Mouse (Mus musculus) pancreas, adult 10 weeks (tissue): ENCODE measurements around the gene Lce1c. TPM values are rescaled to one million over a fixed set of nuclear protein-coding genes. Genes with fewer than 3 reads are reported as not detected.

Experiments
- polyA plus RNA-seq: library from polyadenylated mRNA; stranded (reverse); fragments of 350-450 nt; fragmentation: Illumina TruSeq; extraction: RNeasy Lipid Tissue Mini Kit (QIAGEN cat#74804); gene quantifications from one replicate; pipeline ENCODE4 v1.2.3, GENCODE M21; 2015; ENCODE audit warnings: low read depth, low replicate concordance; ENCODE audit not compliant: insufficient read depth

Lce1c gene
- polyA plus RNA-seq = not detected

GRCm38 (mm10) chr3:92678947-92679346 is at the start of gene Lce1c:
Lce1c (plus strand) TSS chr3:92679247.

GRCm38 (mm10) chr3:92648207-92648606 is 30.8 kb upstream of the Lce1c start, which contains the start of gene Lce1a1:
Lce1a1 (minus strand) TSS chr3:92648307.

GRCm38 (mm10) chr3:92656826-92657225 is 22.2 kb upstream of the Lce1c start, which contains the start of gene Lce1b:
Lce1b (minus strand) TSS chr3:92656926.

GRCm38 (mm10) chr3:92670215-92670614 is 8.8 kb upstream of the Lce1c start, which contains the start of gene Lce1a2:
Lce1a2 (minus strand) TSS chr3:92670315.

GRCm38 (mm10) chr3:92687110-92687509 is 8.1 kb downstream of the Lce1c start, which contains the start of gene Lce1d:
Lce1d (minus strand) TSS chr3:92687210.

GRCm38 (mm10) chr3:92708974-92709373 is 29.9 kb downstream of the Lce1c start, which contains the start of gene Lce1e:
Lce1e (minus strand) TSS chr3:92709074.

GRCm38 (mm10) chr3:92720250-92720649 is 41.2 kb downstream of the Lce1c start, which contains the start of gene Lce1f:
Lce1f (minus strand) TSS chr3:92720350.

Other genes starting within 250 kb of the Lce1c start
- gene Gm9774, start 249.8 kb upstream of the Lce1c start, polyA plus RNA-seq = not detected
- not detected for gene Sprr2k, start 246.7 kb upstream of the Lce1c start, polyA plus RNA-seq
- not detected for gene Sprr1b, start 240.5 kb upstream of the Lce1c start, polyA plus RNA-seq
- gene Sprr3, start 220.5 kb upstream of the Lce1c start, polyA plus RNA-seq = not detected
- gene Sprr1a, start 193.4 kb upstream of the Lce1c start, polyA plus RNA-seq = not detected
- not detected for gene Sprr4, start 178.8 kb upstream of the Lce1c start, polyA plus RNA-seq
- not detected for gene 2310046K23Rik, start 144.7 kb upstream of the Lce1c start, polyA plus RNA-seq
- gene Ivl, start 105.5 kb upstream of the Lce1c start, polyA plus RNA-seq = not detected
- gene Smcp, start 90.2 kb upstream of the Lce1c start, polyA plus RNA-seq = not detected
- gene 2210017I01Rik, start 71.8 kb upstream of the Lce1c start, polyA plus RNA-seq = not detected
- gene Lce6a, start 57.6 kb upstream of the Lce1c start, polyA plus RNA-seq = not detected
- gene Lce1a1, start 30.9 kb upstream of the Lce1c start, polyA plus RNA-seq = not detected
- gene Lce1b, start 22.3 kb upstream of the Lce1c start, polyA plus RNA-seq = not detected
- gene Lce1a2, start 8.9 kb upstream of the Lce1c start, polyA plus RNA-seq = not detected
- gene Lce1d, start 8.0 kb downstream of the Lce1c start, polyA plus RNA-seq = not detected
- not detected for gene Lce1e, start 29.8 kb downstream of the Lce1c start, polyA plus RNA-seq
- gene Lce1f, start 41.1 kb downstream of the Lce1c start, polyA plus RNA-seq = not detected
- not detected for gene Gm38119, start 59.8 kb downstream of the Lce1c start, polyA plus RNA-seq
- not detected for gene Lce1g, start 73.1 kb downstream of the Lce1c start, polyA plus RNA-seq
- not detected for gene Lce1h, start 85.8 kb downstream of the Lce1c start, polyA plus RNA-seq
- not detected for gene Lce1i, start 99.7 kb downstream of the Lce1c start, polyA plus RNA-seq
- not detected for gene Lce1j, start 111.3 kb downstream of the Lce1c start, polyA plus RNA-seq
- not detected for gene Lce1k, start 128.6 kb downstream of the Lce1c start, polyA plus RNA-seq
- gene Kprp, start 148.0 kb downstream of the Lce1c start, polyA plus RNA-seq = not detected
- gene Lce1l, start 172.0 kb downstream of the Lce1c start, polyA plus RNA-seq = not detected
- not detected for gene 2310050C09Rik, start 191.0 kb downstream of the Lce1c start, polyA plus RNA-seq
- gene Lce3a, start 247.0 kb downstream of the Lce1c start, polyA plus RNA-seq = not detected